ENCODE assay signal across 19 mouse cellular contexts in the genomic region with DNA sequence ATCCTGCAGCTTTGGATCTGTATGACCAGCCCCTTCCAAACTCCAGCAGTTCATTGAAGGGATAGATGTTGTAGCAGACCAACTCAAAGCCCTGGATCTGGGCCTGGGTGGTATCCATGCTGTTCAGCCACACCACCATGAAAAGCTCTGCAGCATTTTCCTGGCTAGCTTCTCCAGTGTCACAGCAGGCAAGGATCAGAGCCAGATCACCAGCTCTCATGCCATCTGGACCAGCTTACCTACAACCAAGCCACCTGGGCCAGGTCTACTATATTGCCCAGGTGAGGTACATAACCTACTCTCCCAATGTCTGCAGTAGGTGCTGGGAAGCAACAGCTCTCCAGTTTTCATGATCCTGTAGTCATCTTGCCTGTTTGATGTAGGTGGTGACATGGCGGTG.
DNase-seq lines count a peak whose midpoint lies in the region; ATAC-seq and TF ChIP-seq lines count a peak whose summit lies in the region.
"Had no signal": no experiment of that assay in that cellular context is flagged by ENCODE, and none has a peak within 500 bp of the region (broad histone marks: within the 10 kb centered on the region; RNA-seq: fewer than 3 reads in every experiment).

No protein-coding gene starts in this region.

- no peaks in the 10 kb centered on the region; the same call in 1 of the 2 replicates for H3K4me1 ChIP-seq in cerebellum, adult 2 months (ENCODE audit: control insufficient read depth, insufficient read depth, low read length)
- no peaks in the 10 kb centered on the region for H3K4me1 ChIP-seq in midbrain, embryonic 16.5 days (ENCODE audit: control insufficient read depth, insufficient read depth, low read length)
- H3K4me1 ChIP-seq: embryonic facial prominence, embryonic 13.5 days; embryonic facial prominence, embryonic 15.5 days; forebrain, embryonic 10.5 days; forebrain, embryonic 12.5 days had no signal

- no peaks in the 10 kb centered on the region for H3K27me3 ChIP-seq in cerebellum, adult 2 months (ENCODE audit: control insufficient read depth, insufficient read depth, low read length)
- no peaks in the 10 kb centered on the region for H3K27me3 ChIP-seq in midbrain, embryonic 16.5 days (ENCODE audit: control insufficient read depth, insufficient read depth, low read depth, low read length)
- H3K27me3 ChIP-seq: embryonic facial prominence, embryonic 13.5 days; embryonic facial prominence, embryonic 15.5 days; forebrain, embryonic 12.5 days had no signal

- no peak overlapping the region for H3K4me2 ChIP-seq in midbrain, embryonic 16.5 days (ENCODE audit: low read length)
- H3K4me2 ChIP-seq: embryonic facial prominence, embryonic 13.5 days; embryonic facial prominence, embryonic 15.5 days; forebrain, embryonic 12.5 days had no signal

- ATAC-seq in midbrain, embryonic 16.5 days = no peak
- ATAC-seq: forebrain, embryonic 14.5 days; forebrain, embryonic 16.5 days had no signal

- H3K4me3 ChIP-seq in cerebellum, adult 2 months (replicated peaks; ENCODE audit: insufficient read depth, low read depth, low read length) = no peak overlapping the region
- no peak overlapping the region for H3K4me3 ChIP-seq in midbrain, embryonic 16.5 days (ENCODE audit: low read depth, low read length)
- H3K4me3 ChIP-seq: embryonic facial prominence, embryonic 13.5 days; embryonic facial prominence, embryonic 15.5 days; erythroblast, embryonic 14.5 days; forebrain, embryonic 10.5 days; forebrain, embryonic 12.5 days; gastrocnemius, adult 2 months had no signal

- DNase-seq in cerebellum, adult 2 months = peak; percentile 31 to 51
- DNase-seq in cerebellum, postnatal 4 days (ENCODE audit: low spot score in 2 of 2) = no peak
- DNase-seq in cerebellum, adult 9-11 months = peak; percentile 5
- no peak for DNase-seq in cerebellum, adult 8-10 months
- DNase-seq in cerebellum, postnatal 14 days = peak; percentile 69 to 80
- DNase-seq in cerebellum, postnatal 36 days = peak; percentile 39 to 45
- DNase-seq in right cerebral cortex, postnatal 25 days = no peak
- DNase-seq: adrenal gland, postnatal 10 days; adrenal gland, postnatal 25 days; embryo, embryonic 11 days; gastrocnemius, adult 2 months had no signal

- WGBS in cerebellum, adult 2 months = 88% methylated on average over 1 of the region's 1 CpGs
- WGBS in midbrain, embryonic 16.5 days = 100% methylated on average over 1 of the region's 1 CpGs

- H3K27ac ChIP-seq in cerebellum, adult 2 months (ENCODE audit: insufficient read depth, low read length) = no peak overlapping the region
- no peak overlapping the region for H3K27ac ChIP-seq in midbrain, embryonic 16.5 days (ENCODE audit: low read length)
- H3K27ac ChIP-seq: embryonic facial prominence, embryonic 13.5 days; embryonic facial prominence, embryonic 15.5 days; forebrain, embryonic 10.5 days; forebrain, embryonic 12.5 days; gastrocnemius, adult 2 months had no signal

- no peak for TF ChIP-seq POLR2A in cerebellum, adult 2 months (IDR thresholded peaks at IDR 0.05; ENCODE audit: borderline replicate concordance, insufficient read depth, low read length)

- H3K9ac ChIP-seq in midbrain, embryonic 16.5 days (ENCODE audit: low read depth, low read length) = no peak overlapping the region
- H3K9ac ChIP-seq: embryonic facial prominence, embryonic 13.5 days; embryonic facial prominence, embryonic 15.5 days; forebrain, embryonic 12.5 days had no signal

- H3K36me3 ChIP-seq in midbrain, embryonic 16.5 days (ENCODE audit: control insufficient read depth, insufficient read depth, low read length) = no peaks in the 10 kb centered on the region
- H3K36me3 ChIP-seq: embryonic facial prominence, embryonic 13.5 days; embryonic facial prominence, embryonic 15.5 days; forebrain, embryonic 10.5 days; forebrain, embryonic 12.5 days had no signal

- TF ChIP-seq CTCF in cerebellum, adult 2 months (IDR thresholded peaks at IDR 0.05; ENCODE audit: borderline replicate concordance, insufficient read depth, low read depth, low read length) = no peak

- H3K9me3 ChIP-seq in midbrain, embryonic 16.5 days (replicated peaks; ENCODE audit: control insufficient read depth, low read length, poor library complexity, severe bottlenecking) = no peaks in the 10 kb centered on the region
- H3K9me3 ChIP-seq: embryonic facial prominence, embryonic 13.5 days; embryonic facial prominence, embryonic 15.5 days; forebrain, embryonic 10.5 days; forebrain, embryonic 12.5 days had no signal

Comparison
In these comparisons a context has a peak if more than half of its experiments do, and no peak if none do; other contexts are left out.
1. DNase-seq: peak in cerebellum, adult 2 months (2 of 2), cerebellum, adult 9-11 months (single experiment), cerebellum, postnatal 14 days (2 of 2) and cerebellum, postnatal 36 days (2 of 2); none in cerebellum, postnatal 4 days (0 of 2), cerebellum, adult 8-10 months (single experiment) and right cerebral cortex, postnatal 25 days (single experiment).